Mouse (Mus musculus) left cerebral cortex, postnatal 10 days (tissue): ENCODE results near the gene Ttc36. TPM values are rescaled to one million over a fixed set of nuclear protein-coding genes. Genes with fewer than 3 reads are reported as not detected.

Experiments used
- DNase-seq, 2 experiments: peaks; one replicate each; pipeline ENCODE4 v3.0.0; 2021 to 2022; ENCODE audit warnings: low spot score in 2 of 2, mixed read lengths in 1 of 2; ENCODE audit errors: extremely low spot score in 1 of 2
- intact Hi-C: fragments of 180-260 bp; cut with DNase I; formaldehyde crosslinking; loops from one replicate; pipeline ENCODE4 v1.15.1; 2025
- total RNA-seq, 2 experiments: library from RNA; stranded (reverse); gene quantifications; 2 replicates each; pipeline ENCODE4 v1.2.3; 2021

Gene Ttc36
- total RNA-seq: 1 to 10 TPM; 1.2 to 1.4 TPM

GRCm38 (mm10) chr9:44802808-44803450, at the start of gene Ttc36:
Ttc36 (minus strand) TSS chr9:44803072.
- no peak for DNase-seq
- intact Hi-C loops: no loop called here

- no peak for DNase-seq
- intact Hi-C loops: no loop called here
Observed at GRCm38 (mm10) chr9:44847446-44847845, 44.6 kb upstream of the Ttc36 start.

- intact Hi-C loops: no loop called here
- DNase-seq: no peak
Observed at GRCm38 (mm10) chr9:44841241-44841640, 38.4 kb upstream of the Ttc36 start.

DNA sequence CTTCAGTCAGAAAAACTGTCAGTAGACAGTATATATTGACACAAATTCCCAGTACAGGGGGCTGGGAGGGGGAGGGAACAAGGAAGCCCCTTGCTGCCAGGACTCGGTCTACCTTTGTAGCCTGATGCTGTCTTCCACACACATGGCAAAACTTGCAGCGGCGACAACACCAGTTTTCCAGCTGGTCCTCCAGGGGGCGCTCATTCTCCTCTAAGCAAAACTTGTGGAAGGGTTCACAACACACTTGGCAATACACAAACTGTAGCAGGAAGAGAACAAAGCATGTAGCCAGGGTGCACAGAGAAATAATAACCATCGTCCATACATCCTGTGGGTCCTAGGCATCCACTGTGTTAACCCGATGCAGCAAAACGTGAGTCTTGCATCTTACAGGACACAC, 33.6 kb upstream of the Ttc36 start:
- peak; percentile 51 to 84 for DNase-seq

DNA sequence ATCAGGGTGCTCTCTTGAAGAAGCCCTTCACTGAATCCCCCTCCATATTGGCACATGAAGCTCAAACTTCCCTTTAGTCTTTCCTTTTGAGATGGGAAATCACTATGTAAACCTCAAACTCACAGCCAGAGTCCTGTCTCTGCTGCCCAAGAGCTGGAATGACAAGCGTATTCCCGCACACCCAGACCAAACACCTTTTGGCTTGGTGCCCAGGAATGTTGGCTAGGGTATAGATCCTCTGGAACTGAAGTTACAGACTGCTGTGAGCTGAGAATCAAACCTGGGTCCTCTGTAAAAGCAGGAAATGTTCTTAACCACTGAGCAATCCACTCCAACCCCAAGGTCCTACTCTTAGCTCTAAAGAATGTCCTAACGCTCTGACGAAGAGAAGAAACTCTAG, 29.5 kb upstream of the Ttc36 start:
- intact Hi-C loops: no loop called here
- peak in 1 of 2 experiments; percentile 49 for DNase-seq

More for the DNA sequence above, 33.6 kb upstream of the Ttc36 start:
- intact Hi-C loops: loop anchor here (2.0 to 5.0 kb wide), 2 partner anchors 44 to 86 kb away; partner anchors contain the start of genes Atp5l and Kmt2a

DNA sequence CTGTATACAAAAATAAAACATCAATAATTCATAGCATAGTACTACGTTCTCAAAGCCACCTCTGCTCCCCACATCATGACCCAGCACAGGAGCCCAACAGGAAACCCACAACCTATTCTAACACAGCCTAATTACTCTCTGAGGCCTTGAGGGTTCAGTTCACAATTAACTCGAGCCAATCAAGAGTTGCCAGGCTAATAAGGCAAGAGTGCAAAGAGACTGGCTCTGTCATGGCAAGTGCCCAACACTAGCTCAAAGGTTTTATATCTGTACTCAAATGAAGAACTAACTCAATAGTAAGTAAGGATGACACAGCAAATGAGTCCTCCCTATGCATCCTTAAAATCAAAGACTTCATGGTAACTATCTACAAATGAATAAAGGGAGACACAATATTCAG, 27.6 kb upstream of the Ttc36 start:
- no peak for DNase-seq
- intact Hi-C loops: no loop called here

GRCm38 (mm10) chr9:44828944-44829343, 26.1 kb upstream of the Ttc36 start:
- no peak for DNase-seq
- intact Hi-C loops: loop anchor here (10.0 kb wide), 1 partner anchor 194 kb away; no protein-coding TSS in a partner anchor

- intact Hi-C loops: loop anchor here (10.0 kb wide), 1 partner anchor 192 kb away; no protein-coding TSS in a partner anchor
Observed at GRCm38 (mm10) chr9:44826660-44827059, 23.8 kb upstream of the Ttc36 start.

GRCm38 (mm10) chr9:44819920-44820827, 17.3 kb upstream of the Ttc36 start:
- no peak for DNase-seq
- intact Hi-C loops: loop anchor here (5.0 to 10.0 kb wide), 2 partner anchors 112 to 185 kb away; no protein-coding TSS in a partner anchor

More at GRCm38 (mm10) chr9:44826660-44827059, 23.8 kb upstream of the Ttc36 start:
- no peak for DNase-seq

- intact Hi-C loops: loop anchor here (5.0 kb wide), 1 partner anchor 115 kb away; no protein-coding TSS in a partner anchor
- DNase-seq: no peak
Observed at GRCm38 (mm10) chr9:44817522-44817921, 14.7 kb upstream of the Ttc36 start.

GRCm38 (mm10) chr9:44814179-44814578, 11.3 kb upstream of the Ttc36 start:
- intact Hi-C loops: loop anchor here (5.0 kb wide), 1 partner anchor 133 kb away; no protein-coding TSS in a partner anchor
- no peak for DNase-seq

DNA sequence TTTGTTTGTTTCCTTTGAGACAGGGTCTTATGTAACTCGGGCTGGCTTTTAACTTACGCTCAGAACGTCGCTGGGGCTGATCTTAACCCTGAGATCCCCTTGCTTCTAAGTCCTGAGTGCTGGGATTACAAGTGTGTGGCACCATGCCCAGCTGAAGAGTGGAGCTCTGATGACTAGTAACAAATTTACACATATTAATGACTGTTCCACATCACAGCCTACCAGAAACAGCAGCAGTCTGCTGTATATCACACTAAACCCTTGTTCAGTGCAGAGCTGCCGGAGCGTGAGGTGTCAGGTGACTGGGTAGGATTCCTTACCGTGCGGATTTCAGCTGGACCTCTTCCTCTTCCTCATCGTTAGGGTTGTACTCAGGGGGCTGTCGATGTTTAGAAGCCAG, 7.4 kb upstream of the Ttc36 start:
- intact Hi-C loops: loop anchor here (5.0 kb wide), 1 partner anchor 137 kb away; no protein-coding TSS in a partner anchor
- DNase-seq: no peak

GRCm38 (mm10) chr9:44807778-44808177, 4.9 kb upstream of the Ttc36 start:
- intact Hi-C loops: no loop called here
- DNase-seq: no peak

GRCm38 (mm10) chr9:44807141-44807540, 4.3 kb upstream of the Ttc36 start:
- intact Hi-C loops: no loop called here

GRCm38 (mm10) chr9:44805536-44805935, 2.7 kb upstream of the Ttc36 start:
- intact Hi-C loops: no loop called here
- DNase-seq: no peak

More at GRCm38 (mm10) chr9:44807141-44807540, 4.3 kb upstream of the Ttc36 start:
- DNase-seq: no peak

DNA sequence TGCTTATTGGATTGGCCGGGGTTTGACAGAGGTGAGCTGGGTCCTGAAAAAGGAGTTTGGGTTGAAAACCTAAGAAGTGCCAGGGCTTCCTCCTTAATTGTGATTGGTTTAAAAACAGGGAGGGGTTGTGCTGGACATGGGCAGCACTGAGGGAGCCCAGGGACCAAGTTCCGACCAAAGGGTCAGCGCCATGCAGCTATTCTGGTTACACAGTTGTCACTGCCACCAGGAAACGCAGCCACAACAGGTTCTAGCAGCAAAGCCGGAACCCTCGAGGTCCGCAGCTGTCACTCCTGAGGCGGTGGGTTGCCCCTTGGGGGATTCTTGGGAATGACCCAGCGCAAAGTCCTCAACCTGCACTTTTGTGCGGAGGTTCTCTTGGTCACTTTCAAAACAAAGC, 1.8 kb upstream of the Ttc36 start:
- intact Hi-C loops: no loop called here
- DNase-seq: no peak

DNA sequence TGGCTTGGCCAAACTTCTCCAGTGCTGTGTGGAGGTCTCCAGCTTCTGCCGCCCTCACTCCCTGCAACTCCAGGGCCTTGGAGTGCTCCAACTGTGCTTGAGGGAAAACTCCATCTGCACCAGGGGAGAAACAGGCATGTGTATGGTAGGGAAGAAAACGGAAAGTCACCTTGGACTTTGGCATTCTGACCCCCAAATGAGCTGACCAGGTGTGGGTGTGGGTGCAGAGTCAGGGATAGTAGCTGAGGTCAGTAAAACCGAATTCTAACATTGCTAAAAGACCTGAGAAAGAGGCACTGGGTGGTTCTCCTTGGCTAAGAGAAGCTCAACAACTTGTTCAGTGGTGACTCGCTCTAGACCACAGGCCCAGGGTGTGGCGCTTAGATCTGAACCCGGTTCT, 1.2 kb downstream of the Ttc36 start:
- intact Hi-C loops: no loop called here
- DNase-seq: no peak

GRCm38 (mm10) chr9:44799958-44800324, 2.9 kb downstream of the Ttc36 start:
- intact Hi-C loops: no loop called here
- DNase-seq: no peak

- peak; percentile 85 to 91 for DNase-seq
Observed at GRCm38 (mm10) chr9:44799102-44799957, 3.5 kb downstream of the Ttc36 start, which contains the start of gene Tmem25. Tmem25 (minus strand) TSS chr9:44799307.

More at GRCm38 (mm10) chr9:44799102-44799957, 3.5 kb downstream of the Ttc36 start, which contains the start of gene Tmem25:
- intact Hi-C loops: no loop called here
